Mouse (Mus musculus): ENCODE measurements around the gene D630023F18Rik. TPM values are rescaled to one million over a fixed set of nuclear protein-coding genes. Genes with fewer than 3 reads are reported as not detected.

The D630023F18Rik gene
- 0.41 and 0.95 TPM in 2 replicates for total RNA-seq (2023)

DNA sequence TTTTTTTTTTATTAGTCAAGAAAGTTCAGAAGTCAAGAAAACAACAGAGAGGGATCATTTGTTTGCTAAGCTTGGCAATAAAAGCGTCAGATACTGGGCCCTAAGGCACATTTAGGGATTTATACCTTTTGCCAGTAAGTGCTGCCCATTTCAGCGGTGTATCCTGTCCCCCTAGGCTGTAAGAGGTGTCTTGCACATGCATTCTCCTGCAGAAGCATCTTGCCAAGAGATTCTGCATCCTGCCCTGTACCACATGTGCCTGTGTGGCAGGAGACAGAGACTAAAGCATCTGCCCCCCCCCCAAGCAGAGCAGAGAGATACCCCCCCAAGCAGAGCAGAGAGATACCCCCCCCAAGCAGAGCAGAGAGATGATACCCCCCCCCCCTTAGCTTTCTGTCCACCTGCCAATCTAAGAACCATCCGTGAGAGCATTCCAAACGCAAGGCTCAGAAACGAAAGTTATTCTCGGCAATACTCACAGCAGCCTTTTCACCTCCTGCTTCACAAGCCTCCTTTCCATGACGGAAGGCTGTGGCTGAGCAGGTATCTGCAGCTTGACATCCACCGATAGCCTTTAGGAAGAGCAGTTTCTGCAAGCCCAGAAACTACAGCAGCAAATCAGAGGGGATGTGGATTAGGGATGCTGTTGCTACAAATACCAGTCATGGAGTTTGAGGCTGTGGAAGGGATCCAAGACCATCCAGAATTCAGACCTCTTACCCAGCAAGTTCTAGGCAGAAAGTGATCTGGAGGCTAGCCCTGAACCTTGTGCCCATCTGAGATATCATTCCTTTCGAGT is at the start of gene D630023F18Rik:
D630023F18Rik (minus strand) TSS at position 641 of the 799 bp plus-strand sequence.

GRCm38 (mm10) chr1:65119438-65119837 is 3.6 kb downstream of the D630023F18Rik start, which contains the start of gene Gm28845:
Gm28845 (minus strand) TSS chr1:65119558.

GRCm38 (mm10) chr1:65103273-65103672 is 19.7 kb downstream of the D630023F18Rik start, which contains the start of gene Cryga:
Cryga (minus strand) TSS chr1:65103373.

DNA sequence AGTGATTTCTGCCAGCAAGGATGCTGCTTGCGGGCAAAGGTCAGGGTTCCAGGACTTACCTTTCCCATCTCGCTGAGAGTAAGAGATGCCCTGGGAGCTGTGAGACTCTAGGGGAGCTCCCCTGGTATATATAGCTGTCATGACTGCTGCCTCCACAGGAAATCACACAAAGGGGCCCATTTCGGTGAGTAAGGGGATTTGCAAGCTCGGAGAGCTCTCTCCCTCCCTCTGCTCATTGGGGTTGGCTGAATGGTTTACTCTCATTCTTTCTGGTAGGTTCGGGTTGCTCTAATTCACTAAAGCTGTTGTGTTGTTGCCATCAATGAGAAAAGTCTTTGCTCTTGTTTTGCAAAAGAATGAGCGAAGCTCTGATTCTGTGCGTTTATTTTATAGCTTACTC is 40.8 kb downstream of the D630023F18Rik start, which contains the start of gene Crygb:
Crygb (minus strand) TSS at position 101 of the 400 bp plus-strand sequence.

DNA sequence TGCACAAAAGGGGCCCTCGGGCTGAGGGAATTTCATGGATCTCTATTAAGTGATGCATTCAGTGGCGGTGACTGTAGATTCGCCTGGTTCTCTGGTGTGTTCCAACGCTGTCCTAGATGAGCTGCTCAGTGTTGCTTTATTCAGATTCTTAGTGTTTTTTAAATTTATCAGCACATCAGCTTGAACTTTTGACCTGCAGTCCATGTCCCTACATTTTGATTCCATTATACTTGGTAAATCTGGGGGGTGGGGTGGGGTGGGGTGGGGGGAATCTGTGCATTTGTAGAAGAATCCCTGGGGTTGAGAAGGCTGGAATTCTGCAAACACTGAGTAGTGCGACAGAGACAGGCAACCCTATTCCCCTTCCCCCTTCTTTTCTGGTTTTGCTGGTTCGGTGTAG is 49.4 kb downstream of the D630023F18Rik start, which contains the start of gene Crygc:
Crygc (minus strand) TSS at position 101 of the 400 bp plus-strand sequence.

DNA sequence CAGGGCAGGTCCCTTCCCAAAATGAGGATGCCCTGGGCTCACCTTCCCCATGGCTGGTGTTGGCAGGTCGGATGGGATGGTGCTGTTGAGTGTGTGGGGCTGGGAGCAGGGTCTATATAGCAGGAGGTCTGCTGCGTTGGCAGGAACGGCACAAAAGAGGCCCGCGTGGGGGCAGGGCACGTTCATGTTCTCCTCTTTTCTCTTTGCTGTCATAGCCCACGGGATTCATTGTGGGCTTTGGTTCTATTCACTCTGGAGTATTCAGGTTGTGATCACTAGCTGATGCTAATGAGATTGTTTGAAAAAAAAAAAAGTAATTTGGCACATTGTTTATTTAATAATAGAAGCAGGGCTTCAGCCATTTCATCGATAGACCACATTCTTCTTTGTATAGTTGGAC is 59.7 kb downstream of the D630023F18Rik start, which contains the start of gene Crygd:
Crygd (minus strand) TSS at position 101 of the 400 bp plus-strand sequence.

Other genes with a start within 250 kb of the D630023F18Rik start
- 62.6 and 95.9 TPM in 2 replicates for gene Plekhm3, start 166.4 kb downstream of the D630023F18Rik start, total RNA-seq (2023)
- gene Akr1cl, start 90.5 kb downstream of the D630023F18Rik start, total RNA-seq (2023), result not detected in 2 replicates
- gene Cryge, start 72.1 kb downstream of the D630023F18Rik start, total RNA-seq (2023), result not detected in 2 replicates
- gene Crygd, start 59.8 kb downstream of the D630023F18Rik start, total RNA-seq (2023), result not detected in 2 replicates
- not detected in 2 replicates for gene Crygc, start 49.5 kb downstream of the D630023F18Rik start, total RNA-seq (2023)
- gene Crygb, start 40.9 kb downstream of the D630023F18Rik start, total RNA-seq (2023), result not detected in 2 replicates
- gene Cryga, start 19.8 kb downstream of the D630023F18Rik start, total RNA-seq (2023), result not detected in 2 replicates
- gene Gm28845, start 3.7 kb downstream of the D630023F18Rik start, total RNA-seq (2023), result not detected in 2 replicates
- 40.2 and 52.6 TPM in 2 replicates for gene Idh1, start 63.3 kb upstream of the D630023F18Rik start, total RNA-seq (2023)
- 32.8 and 40.9 TPM in 2 replicates for gene Pikfyve, start 63.5 kb upstream of the D630023F18Rik start, total RNA-seq (2023)
- gene Pth2r, start 158.8 kb upstream of the D630023F18Rik start, total RNA-seq (2023), result not detected in 2 replicates